Mouse (Mus musculus): ENCODE measurements around the gene Dnajc3. TPM values are rescaled to one million over a fixed set of nuclear protein-coding genes. Genes with fewer than 3 reads are reported as not detected.

Dnajc3 gene
- polyA plus RNA-seq, 1 experiment from 2014 or later: 29.3 TPM

GRCm38 (mm10) chr14:119009531-119009930 is 71.8 kb downstream of the Dnajc3 start:
- H3K4me3 ChIP-seq (replicated peaks): no peak overlapping the region
- no peak overlapping the region for H3K9ac ChIP-seq
- no peak overlapping the region for H3K4me2 ChIP-seq
- ATAC-seq (ENCODE audit: low read depth) (no peak), DNase-seq (no peak)
- no peaks in the 10 kb centered on the region for H3K9me3 ChIP-seq (replicated peaks)
- H3K27ac ChIP-seq: no peak overlapping the region
- no peaks in the 10 kb centered on the region for H3K36me3 ChIP-seq
- H3K4me1 ChIP-seq (replicated peaks): peaks cover 13% of the 10 kb centered on the region
- 84% methylated on average over 2 of the region's 2 CpGs for WGBS (ENCODE audit: insufficient replicate concordance)
- H3K27me3 ChIP-seq: no peaks in the 10 kb centered on the region

- Histone ChIP-seq H3K9me3 (replicated peaks) (no peaks in the 10 kb centered on the region), H3K36me3 (no peaks in the 10 kb centered on the region), H3K27ac (no peak overlapping the region), H3K4me3 (replicated peaks) (no peak overlapping the region), H3K4me2 (peak overlapping the region; percentile 8; the same call in 1 of the 2 replicates), H3K9ac (no peak overlapping the region), H3K27me3 (no peaks in the 10 kb centered on the region), H3K4me1 (replicated peaks) (peaks cover 5% of the 10 kb centered on the region; the same call in 1 of the 2 replicates)
- WGBS (ENCODE audit: insufficient replicate concordance): 63% methylated on average over 23 of the region's 23 CpGs
- DNase-seq (no peak), ATAC-seq (ENCODE audit: low read depth) (peak; percentile 29; the same call in 1 of the 2 replicates)
These were observed 75.0 kb downstream of the Dnajc3 start for GRCm38 (mm10) chr14:119012607-119013431.

- Histone ChIP-seq H3K4me1 (replicated peaks) (no peaks in the 10 kb centered on the region), H3K9ac (no peak overlapping the region), H3K27ac (no peak overlapping the region), H3K36me3 (no peaks in the 10 kb centered on the region), H3K27me3 (no peaks in the 10 kb centered on the region), H3K9me3 (replicated peaks) (no peaks in the 10 kb centered on the region), H3K4me3 (replicated peaks) (no peak overlapping the region), H3K4me2 (no peak overlapping the region)
- ATAC-seq (ENCODE audit: low read depth) (no peak), DNase-seq (no peak)
- WGBS (ENCODE audit: insufficient replicate concordance): 65% methylated on average over 12 of the region's 12 CpGs
These were observed 75.8 kb downstream of the Dnajc3 start for GRCm38 (mm10) chr14:119013549-119013948.

- Histone ChIP-seq H3K27ac (no peak overlapping the region), H3K27me3 (no peaks in the 10 kb centered on the region), H3K9me3 (replicated peaks) (no peaks in the 10 kb centered on the region), H3K9ac (no peak overlapping the region), H3K4me2 (no peak overlapping the region), H3K36me3 (no peaks in the 10 kb centered on the region), H3K4me1 (replicated peaks) (no peaks in the 10 kb centered on the region), H3K4me3 (replicated peaks) (no peak overlapping the region)
- DNase-seq (no peak), ATAC-seq (ENCODE audit: low read depth) (no peak)
- 50% methylated on average over 5 of the region's 5 CpGs for WGBS (ENCODE audit: insufficient replicate concordance)
These were observed 88.1 kb downstream of the Dnajc3 start for GRCm38 (mm10) chr14:119025889-119026288.

GRCm38 (mm10) chr14:119027130-119027529 is 89.4 kb downstream of the Dnajc3 start:
- DNase-seq: peak; percentile 43
- Histone ChIP-seq H3K36me3 (peaks cover 3% of the 10 kb centered on the region; the same call in 1 of the 2 replicates), H3K4me1 (replicated peaks) (no peaks in the 10 kb centered on the region), H3K4me2 (no peak overlapping the region), H3K9me3 (replicated peaks) (no peaks in the 10 kb centered on the region), H3K9ac (no peak overlapping the region), H3K27ac (no peak overlapping the region), H3K4me3 (replicated peaks) (no peak overlapping the region), H3K27me3 (no peaks in the 10 kb centered on the region)
- peak; percentile 82 for ATAC-seq (ENCODE audit: low read depth)
- WGBS (ENCODE audit: insufficient replicate concordance): 26% methylated on average over 4 of the region's 4 CpGs

- Histone ChIP-seq H3K4me2 (no peak overlapping the region), H3K27me3 (no peaks in the 10 kb centered on the region), H3K9ac (no peak overlapping the region), H3K9me3 (replicated peaks) (no peaks in the 10 kb centered on the region), H3K4me1 (replicated peaks) (no peaks in the 10 kb centered on the region), H3K4me3 (replicated peaks) (no peak overlapping the region), H3K36me3 (peaks cover 3% of the 10 kb centered on the region; the same call in 1 of the 2 replicates), H3K27ac (no peak overlapping the region)
- WGBS (ENCODE audit: insufficient replicate concordance): 44% methylated on average over 2 of the region's 2 CpGs
- DNase-seq: no peak
- ATAC-seq (ENCODE audit: low read depth): no peak
These were observed 90.0 kb downstream of the Dnajc3 start for GRCm38 (mm10) chr14:119027675-119028253.

Other genes with a start within 250 kb of the Dnajc3 start
- gene Abcc4, start 231.8 kb upstream of the Dnajc3 start, polyA plus RNA-seq (2015; fragmentation: Nextera tagmentation; extraction: Ambion mirVana): 1.7 and 2.4 TPM in 2 replicates
- 0.20 and 0.51 TPM in 2 replicates for gene Cldn10, start 150.1 kb upstream of the Dnajc3 start, polyA plus RNA-seq (2015; fragmentation: Nextera tagmentation; extraction: Ambion mirVana)
- 2.1 and 2.6 TPM in 2 replicates for gene Dzip1, start 12.5 kb upstream of the Dnajc3 start, polyA plus RNA-seq (2015; fragmentation: Nextera tagmentation; extraction: Ambion mirVana)
- 1.4 and 1.9 TPM in 2 replicates for gene Uggt2, start 161.5 kb downstream of the Dnajc3 start, polyA plus RNA-seq (2015; fragmentation: Nextera tagmentation; extraction: Ambion mirVana)
- not detected in 2 replicates for gene Hs6st3, start 200.4 kb downstream of the Dnajc3 start, polyA plus RNA-seq (2015; fragmentation: Nextera tagmentation; extraction: Ambion mirVana)